Comparison of ENCODE assay signal across 14 mouse cellular contexts in the genomic region with DNA sequence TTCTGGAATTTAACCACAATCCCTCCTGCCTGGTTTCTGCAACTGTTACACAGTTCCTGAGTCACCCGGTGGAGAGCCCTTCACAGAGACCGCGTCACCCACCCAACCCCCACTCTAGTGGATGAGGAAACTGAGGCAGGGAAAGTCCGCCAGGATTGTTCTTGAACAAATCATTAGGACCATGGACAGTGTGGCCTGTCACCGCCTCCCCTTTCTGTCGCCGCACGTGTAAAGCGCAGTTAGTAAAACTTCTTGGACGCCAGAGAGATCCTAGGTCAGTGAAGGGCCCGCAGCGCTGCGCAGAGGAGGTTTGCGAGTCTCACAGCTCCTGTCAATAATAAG. TPM values are rescaled to one million over a fixed set of nuclear protein-coding genes. Genes with fewer than 3 reads are reported as not detected.
DNase-seq lines count a peak whose midpoint lies in the region; ATAC-seq and TF ChIP-seq lines count a peak whose summit lies in the region.
"Had no signal": no experiment of that assay in that cellular context is flagged by ENCODE, and none has a peak within 500 bp of the region (broad histone marks: within the 10 kb centered on the region; RNA-seq: fewer than 3 reads in every experiment).

No protein-coding gene starts in this region.

- no peaks in the 10 kb centered on the region for H3K9me3 ChIP-seq in lung, embryonic 14.5 days (ENCODE audit: low read depth, low read length)
- H3K9me3 ChIP-seq in E14TG2a.4 (ENCODE audit: low read length), result no peaks in the 10 kb centered on the region
- H3K9me3 ChIP-seq in embryonic facial prominence, embryonic 14.5 days (ENCODE audit: control insufficient read depth, low read length), result no peaks in the 10 kb centered on the region
- H3K9me3 ChIP-seq: hindbrain, embryonic 13.5 days; lung, embryonic 15.5 days had no signal

- no peak for ATAC-seq in lung, embryonic 14.5 days (ENCODE audit: insufficient read depth)
- no peak for ATAC-seq in embryonic facial prominence, embryonic 14.5 days (ENCODE audit: low read depth)

- H3K27me3 ChIP-seq in lung, embryonic 14.5 days (ENCODE audit: insufficient read depth, low read length), result peaks cover 72% of the 10 kb centered on the region
- H3K27me3 ChIP-seq in E14TG2a.4 (ENCODE audit: insufficient read depth, low read length), result peaks cover 73% of the 10 kb centered on the region
- peaks cover 75% of the 10 kb centered on the region for H3K27me3 ChIP-seq in embryonic facial prominence, embryonic 14.5 days (replicated peaks; ENCODE audit: control insufficient read depth, insufficient read depth, low read length)

- peak; percentile 7 for DNase-seq in gastrocnemius, postnatal 10 days
- no peak for DNase-seq in gastrocnemius, adult 8-10 months (ENCODE audit: low spot score in 2 of 2)
- no peak for DNase-seq in lung, embryonic 14.5 days
- DNase-seq in lung, postnatal 14 days, result no peak
- DNase-seq in embryonic facial prominence, embryonic 14.5 days (ENCODE audit: low spot score), result no peak
- no peak for DNase-seq in left cerebral cortex, adult 18-20 months (ENCODE audit: low spot score in 2 of 2)
- DNase-seq: kidney, adult 8-10 months; thymus, postnatal 25 days had no signal

- H3K4me2 ChIP-seq in lung, embryonic 14.5 days, result no peak overlapping the region
- H3K4me2 ChIP-seq in embryonic facial prominence, embryonic 14.5 days (ENCODE audit: low read depth, low read length), result 0 out of 2 replicates have a peak overlapping the region, but pooled peaks have one; percentile 0
- H3K4me2 ChIP-seq: heart, embryonic 11.5 days; hindbrain, embryonic 13.5 days; lung, embryonic 15.5 days had no signal

- no peak for TF ChIP-seq CTCF in lung, embryonic 14.5 days (IDR thresholded peaks at IDR 0.05; ENCODE audit: low read depth)
- no peak for TF ChIP-seq CTCF in E14TG2a.4 (conservative IDR thresholded peaks at IDR 0.05; ENCODE audit: low read length)

- H3K4me1 ChIP-seq in lung, embryonic 14.5 days (ENCODE audit: insufficient read depth), result no peaks in the 10 kb centered on the region
- H3K4me1 ChIP-seq in E14TG2a.4 (replicated peaks; ENCODE audit: low read depth, low read length), result peaks cover 33% of the 10 kb centered on the region
- H3K4me1 ChIP-seq in embryonic facial prominence, embryonic 14.5 days (ENCODE audit: control insufficient read depth, insufficient read depth, low read length), result no peaks in the 10 kb centered on the region

- H3K9ac ChIP-seq in lung, embryonic 14.5 days, result no peak overlapping the region
- no peak overlapping the region for H3K9ac ChIP-seq in embryonic facial prominence, embryonic 14.5 days (ENCODE audit: low read depth, low read length)
- H3K9ac ChIP-seq: lung, embryonic 15.5 days had no signal

- H3K27ac ChIP-seq in lung, embryonic 14.5 days (ENCODE audit: low read depth), result no peak overlapping the region
- H3K27ac ChIP-seq in embryonic facial prominence, embryonic 14.5 days (replicated peaks; ENCODE audit: low read depth, low read length), result no peak overlapping the region
- H3K27ac ChIP-seq: hindbrain, embryonic 13.5 days; lung, embryonic 15.5 days had no signal

- peak overlapping the region; percentile 9; the same call in 1 of the 2 replicates for H3K4me3 ChIP-seq in lung, embryonic 14.5 days (ENCODE audit: low read depth, low read length)
- H3K4me3 ChIP-seq in E14TG2a.4 (replicated peaks; ENCODE audit: low read length), result peak overlapping the region; percentile 76
- H3K4me3 ChIP-seq in embryonic facial prominence, embryonic 14.5 days (ENCODE audit: low read depth, low read length), result no peak overlapping the region
- H3K4me3 ChIP-seq: erythroblast, embryonic 14.5 days; hindbrain, embryonic 13.5 days; lung, embryonic 15.5 days had no signal

- 2% methylated on average over 14 of the region's 14 CpGs for WGBS in lung, embryonic 14.5 days
- 4% methylated on average over 14 of the region's 14 CpGs for WGBS in embryonic facial prominence, embryonic 14.5 days

- H3K36me3 ChIP-seq in lung, embryonic 14.5 days (ENCODE audit: insufficient read depth), result no peaks in the 10 kb centered on the region
- no peaks in the 10 kb centered on the region for H3K36me3 ChIP-seq in E14TG2a.4 (ENCODE audit: insufficient read depth, low read length)
- no peaks in the 10 kb centered on the region for H3K36me3 ChIP-seq in embryonic facial prominence, embryonic 14.5 days (ENCODE audit: control insufficient read depth, insufficient read depth, low read length)
- H3K36me3 ChIP-seq: hindbrain, embryonic 13.5 days; lung, embryonic 15.5 days had no signal

RNA-seq across cellular contexts. Expression of a gene that starts 2.5 kb away (rescaled TPM):
- 100 to 1,000 TPM; 329 to 332 TPM for total RNA-seq in gastrocnemius, postnatal 10 days (2021)
- 100 to 1,000 TPM; 223 to 267 (median 235) TPM for total RNA-seq in gastrocnemius, adult 8-10 months (2022)
- polyA plus RNA-seq in lung, embryonic 14.5 days (2014; fragmentation: Nextera tagmentation; extraction: Ambion mirVana), result 86.0 and 86.5 TPM in 2 replicates
- 100.0 and 103 TPM in 2 replicates for polyA plus RNA-seq in embryonic facial prominence, embryonic 14.5 days (2014; fragmentation: Nextera tagmentation; extraction: Ambion mirVana)
- 10 to 100 TPM; 84.7 to 91.7 TPM for total RNA-seq in left cerebral cortex, adult 18-20 months (2021)

RNA-seq across cellular contexts. Expression of a gene that starts 29.6 kb away (rescaled TPM):
- under 1 TPM; 0.38 to 0.99 TPM for total RNA-seq in gastrocnemius, postnatal 10 days (2021)
- total RNA-seq in gastrocnemius, adult 8-10 months (2022), result under 1 TPM in 2 of 4 experiments, not detected in 2; 0.05 to 0.31 TPM
- polyA plus RNA-seq in lung, embryonic 14.5 days (2014; fragmentation: Nextera tagmentation; extraction: Ambion mirVana), result 0.09 and 0.30 TPM in 2 replicates
- 1.4 and 1.9 TPM in 2 replicates for polyA plus RNA-seq in embryonic facial prominence, embryonic 14.5 days (2014; fragmentation: Nextera tagmentation; extraction: Ambion mirVana)
- 100 to 1,000 TPM; 242 to 259 TPM for total RNA-seq in left cerebral cortex, adult 18-20 months (2021)
- total RNA-seq: neutrophil, adult 5-6 weeks had no signal
- polyA plus RNA-seq: erythroblast, embryonic 14.5 days had no signal

RNA-seq across cellular contexts. Expression of a gene that starts 43.3 kb away (rescaled TPM):
- total RNA-seq in gastrocnemius, postnatal 10 days (2021), result 10 to 100 TPM; 45.9 to 48.2 TPM
- total RNA-seq in gastrocnemius, adult 8-10 months (2022), result 10 to 100 TPM; 41.6 to 49.3 (median 43.1) TPM
- 82.1 and 97.3 TPM in 2 replicates for polyA plus RNA-seq in lung, embryonic 14.5 days (2014; fragmentation: Nextera tagmentation; extraction: Ambion mirVana)
- polyA plus RNA-seq in embryonic facial prominence, embryonic 14.5 days (2014; fragmentation: Nextera tagmentation; extraction: Ambion mirVana), result 64.7 and 82.4 TPM in 2 replicates
- 10 to 100 TPM; 68.1 to 85.1 TPM for total RNA-seq in left cerebral cortex, adult 18-20 months (2021)

RNA-seq across cellular contexts. Expression of a gene that starts 47.0 kb away (rescaled TPM):
- total RNA-seq in gastrocnemius, postnatal 10 days (2021), result under 1 TPM; 0.56 to 0.61 TPM
- 1 to 10 TPM in 1 of 4 experiments, under 1 TPM in 3; 0.27 to 1.0 (median 0.59) TPM for total RNA-seq in gastrocnemius, adult 8-10 months (2022)
- polyA plus RNA-seq in lung, embryonic 14.5 days (2014; fragmentation: Nextera tagmentation; extraction: Ambion mirVana), result 1.3 and 1.7 TPM in 2 replicates
- polyA plus RNA-seq in embryonic facial prominence, embryonic 14.5 days (2014; fragmentation: Nextera tagmentation; extraction: Ambion mirVana), result 0.65 and 0.73 TPM in 2 replicates
- under 1 TPM; 0.58 to 0.82 TPM for total RNA-seq in left cerebral cortex, adult 18-20 months (2021)

Comparison
In these comparisons a context has a peak if more than half of its experiments do, and no peak if none do; other contexts are left out.
1. RNA of a gene that starts 29.6 kb away (total RNA-seq): 242 to 259 TPM in left cerebral cortex, adult 18-20 months; 0.38 to 0.99 TPM in gastrocnemius, postnatal 10 days and 0.05 to 0.31 TPM in gastrocnemius, adult 8-10 months; every median in the first group is over 100 times any median in the second.